In the genomic region with DNA sequence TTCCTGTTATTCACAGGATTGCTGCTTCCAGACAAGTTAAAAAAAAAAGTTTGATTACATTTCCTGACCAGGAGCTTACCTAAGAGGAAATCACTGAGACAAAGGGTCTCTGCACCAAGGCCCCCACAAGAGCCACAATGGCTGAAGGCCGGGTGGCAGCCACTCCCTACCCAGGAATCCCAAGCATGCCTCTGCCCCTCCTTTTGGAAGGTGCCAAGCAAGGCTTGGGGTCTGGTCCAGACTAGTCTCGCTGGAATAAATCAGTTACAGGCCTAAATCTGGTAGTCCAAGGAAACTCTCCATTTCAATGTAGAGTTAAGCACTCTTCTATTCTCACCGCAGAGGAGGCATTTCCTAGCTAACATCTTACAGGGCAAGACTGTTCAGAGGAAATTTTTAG, we compare ENCODE assay signal across 8 mouse cellular contexts.
DNase-seq lines count a peak whose midpoint lies in the region; ATAC-seq and TF ChIP-seq lines count a peak whose summit lies in the region.

No protein-coding gene starts in this region.

- ATAC-seq in embryonic facial prominence, embryonic 12.5 days (ENCODE audit: insufficient number of reproducible peaks, insufficient read depth, low FRiP score, low TSS enrichment): no peak
- ATAC-seq in hindbrain, embryonic 14.5 days (ENCODE audit: low FRiP score): no peak
- ATAC-seq in liver, embryonic 12.5 days: no peak
- ATAC-seq in stomach, embryonic 16.5 days (ENCODE audit: insufficient read depth, low FRiP score): no peak
- no peak for ATAC-seq in megakaryocyte-erythroid progenitor cell, adult 5-6 weeks (replicated peaks; ENCODE audit: low FRiP score, low TSS enrichment, poor library complexity, severe bottlenecking)

- H3K9me3 ChIP-seq in E14TG2a.4 (ENCODE audit: low read length): no peaks in the 10 kb centered on the region
- H3K9me3 ChIP-seq in embryonic facial prominence, embryonic 12.5 days: no peaks in the 10 kb centered on the region
- H3K9me3 ChIP-seq in hindbrain, embryonic 14.5 days (ENCODE audit: control insufficient read depth, low read length): no peaks in the 10 kb centered on the region
- no peaks in the 10 kb centered on the region for H3K9me3 ChIP-seq in liver, embryonic 12.5 days (replicated peaks)
- H3K9me3 ChIP-seq in stomach, embryonic 16.5 days (replicated peaks; ENCODE audit: control insufficient read depth, low read length): no peaks in the 10 kb centered on the region

- peak overlapping the region; percentile 96; the same call in 1 of the 2 replicates for H3K4me2 ChIP-seq in embryonic facial prominence, embryonic 12.5 days (replicated peaks)
- H3K4me2 ChIP-seq in hindbrain, embryonic 14.5 days (replicated peaks): peak overlapping the region; percentile 99
- peak overlapping the region; percentile 93; the same call in 1 of the 2 replicates for H3K4me2 ChIP-seq in liver, embryonic 12.5 days
- H3K4me2 ChIP-seq in stomach, embryonic 16.5 days (ENCODE audit: low read depth, low read length): peak overlapping the region; percentile 93

- peaks cover 64% of the 10 kb centered on the region for H3K4me1 ChIP-seq in E14TG2a.4 (replicated peaks; ENCODE audit: low read depth, low read length)
- peaks cover 36% of the 10 kb centered on the region for H3K4me1 ChIP-seq in embryonic facial prominence, embryonic 12.5 days
- H3K4me1 ChIP-seq in hindbrain, embryonic 14.5 days (replicated peaks; ENCODE audit: control insufficient read depth, insufficient read depth, low read length): 0 out of 2 replicates have a peak, but pooled peaks cover 4% of the 10 kb centered on the region
- peaks cover 41% of the 10 kb centered on the region for H3K4me1 ChIP-seq in liver, embryonic 12.5 days
- peaks cover 11% of the 10 kb centered on the region; the same call in 1 of the 2 replicates for H3K4me1 ChIP-seq in stomach, embryonic 16.5 days (ENCODE audit: control insufficient read depth, insufficient read depth, low read length)

- peak overlapping the region; percentile 96 for H3K4me3 ChIP-seq in E14TG2a.4 (replicated peaks; ENCODE audit: low read length)
- peak overlapping the region; percentile 73 for H3K4me3 ChIP-seq in embryonic facial prominence, embryonic 12.5 days
- H3K4me3 ChIP-seq in hindbrain, embryonic 14.5 days (replicated peaks; ENCODE audit: low read length): no peak overlapping the region; the same call in 1 of the 2 replicates
- no peak overlapping the region for H3K4me3 ChIP-seq in liver, embryonic 12.5 days
- H3K4me3 ChIP-seq in stomach, embryonic 16.5 days (replicated peaks; ENCODE audit: low read length): peak overlapping the region; percentile 79

- WGBS in embryonic facial prominence, embryonic 12.5 days: 14% methylated on average over 3 of the region's 3 CpGs
- WGBS in hindbrain, embryonic 14.5 days: 28% methylated on average over 3 of the region's 3 CpGs
- WGBS in liver, embryonic 12.5 days (ENCODE audit: insufficient replicate concordance): 47% methylated on average over 3 of the region's 3 CpGs
- WGBS in stomach, embryonic 16.5 days: 21% methylated on average over 3 of the region's 3 CpGs

- no peak overlapping the region for H3K9ac ChIP-seq in embryonic facial prominence, embryonic 12.5 days
- no peak overlapping the region for H3K9ac ChIP-seq in hindbrain, embryonic 14.5 days
- no peak overlapping the region for H3K9ac ChIP-seq in liver, embryonic 12.5 days
- peak overlapping the region; percentile 23; the same call in 1 of the 2 replicates for H3K9ac ChIP-seq in stomach, embryonic 16.5 days (ENCODE audit: low read length)

- H3K27me3 ChIP-seq in E14TG2a.4 (ENCODE audit: insufficient read depth, low read length): no peaks in the 10 kb centered on the region
- H3K27me3 ChIP-seq in embryonic facial prominence, embryonic 12.5 days: no peaks in the 10 kb centered on the region
- H3K27me3 ChIP-seq in hindbrain, embryonic 14.5 days (ENCODE audit: control insufficient read depth, insufficient read depth, low read length): 0 out of 2 replicates have a peak, but pooled peaks cover 4% of the 10 kb centered on the region
- peaks cover 42% of the 10 kb centered on the region for H3K27me3 ChIP-seq in liver, embryonic 12.5 days (replicated peaks)
- H3K27me3 ChIP-seq in stomach, embryonic 16.5 days (ENCODE audit: control insufficient read depth, insufficient read depth, low read length): no peaks in the 10 kb centered on the region

- TF ChIP-seq CTCF in E14TG2a.4 (conservative IDR thresholded peaks at IDR 0.05; ENCODE audit: low read length): no peak

- H3K36me3 ChIP-seq in E14TG2a.4 (ENCODE audit: insufficient read depth, low read length): peaks cover 22% of the 10 kb centered on the region
- H3K36me3 ChIP-seq in embryonic facial prominence, embryonic 12.5 days: no peaks in the 10 kb centered on the region
- H3K36me3 ChIP-seq in hindbrain, embryonic 14.5 days (replicated peaks; ENCODE audit: control insufficient read depth, insufficient read depth): no peaks in the 10 kb centered on the region
- no peaks in the 10 kb centered on the region for H3K36me3 ChIP-seq in liver, embryonic 12.5 days
- no peaks in the 10 kb centered on the region for H3K36me3 ChIP-seq in stomach, embryonic 16.5 days (ENCODE audit: control insufficient read depth, insufficient read depth, low read length)

- H3K27ac ChIP-seq in embryonic facial prominence, embryonic 12.5 days: peak overlapping the region; percentile 86
- 0 out of 2 replicates have a peak overlapping the region, but pooled peaks have one; percentile 23 for H3K27ac ChIP-seq in hindbrain, embryonic 14.5 days
- H3K27ac ChIP-seq in liver, embryonic 12.5 days: no peak overlapping the region
- peak overlapping the region; percentile 95 for H3K27ac ChIP-seq in stomach, embryonic 16.5 days (ENCODE audit: low read length)

- no peak for DNase-seq in hindbrain, embryonic 14.5 days (ENCODE audit: low spot score)
- DNase-seq in B cell, adult 2 months: no peak
- DNase-seq in adrenal gland, postnatal 14 days: no peak

Comparison
In these comparisons a context has a peak if more than half of its experiments do, and no peak if none do; other contexts are left out.
1. H3K4me3 ChIP-seq: peak in E14TG2a.4 (single experiment), embryonic facial prominence, embryonic 12.5 days (single experiment) and stomach, embryonic 16.5 days (single experiment); none in hindbrain, embryonic 14.5 days (single experiment) and liver, embryonic 12.5 days (single experiment).
2. Peak in every context shown above with its lines, with median percentiles within 50 percentile points of each other: H3K4me2 ChIP-seq.